Mouse (Mus musculus) bone marrow, adult 2 months (tissue): ENCODE measurements around the gene Cep126.

Experiments used
- CTCF ChIP-seq: fragments of 200-500 bp; IDR thresholded peaks from 2 replicates; pipeline ENCODE4 v1.5.1; 2011; ENCODE audit warnings: low read length, control low read depth; ENCODE audit not compliant: control insufficient read depth, insufficient read depth
- POLR2A ChIP-seq: fragments of 200-500 bp; IDR thresholded peaks from 2 replicates; pipeline ENCODE4 v1.6.1; 2011; ENCODE audit warnings: low read depth, mild to moderate bottlenecking, control low read depth, low read length, borderline replicate concordance; ENCODE audit not compliant: control insufficient read depth

DNA sequence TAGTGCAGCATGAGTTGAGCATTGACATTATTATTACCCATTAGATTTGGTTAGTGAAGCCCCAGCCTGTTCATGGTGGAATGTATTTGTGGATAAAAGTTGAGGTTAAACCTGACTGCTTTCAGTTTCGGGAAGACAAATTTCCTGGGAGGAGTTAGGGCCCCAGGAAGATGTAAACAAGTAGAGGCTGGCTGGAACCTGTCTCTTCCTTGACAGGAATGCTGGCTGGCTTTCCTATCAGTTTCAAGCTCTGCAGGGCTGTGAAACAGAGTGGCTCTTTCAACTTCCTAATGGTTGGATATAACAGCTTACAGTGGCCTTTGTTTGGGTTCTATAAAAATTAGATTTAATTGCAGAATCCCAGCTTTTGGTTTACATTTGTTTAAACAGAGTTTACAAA lies 79.3 kb downstream of the Cep126 start:
- TF ChIP-seq POLR2A (no peak), CTCF (no peak)
